Mouse (Mus musculus) central nervous system, embryonic 11.5 days (tissue): ENCODE results near the gene Itgb3. TPM values are rescaled to one million over a fixed set of nuclear protein-coding genes. Genes with fewer than 3 reads are reported as not detected.

Experiments used
- polyA plus RNA-seq: library from polyadenylated mRNA; depleted of rRNA; stranded (reverse); fragments of >200 nt; gene quantifications from 2 replicates; pipeline ENCODE4 v1.2.3, GENCODE M21; 2012; rRNA removed

Itgb3 gene
- 4.1 and 4.5 TPM in 2 replicates for polyA plus RNA-seq

GRCm38 (mm10) chr11:104607491-104608245 is at the start of gene Itgb3:
Gene Itgb3 (plus strand): TSS chr11:104608000.

GRCm38 (mm10) chr11:104685548-104685947 is 77.7 kb downstream of the Itgb3 start, which contains the start of gene Gm11639:
Gene Gm11639 (plus strand): TSS chr11:104685707.

Other genes with a start within 250 kb of the Itgb3 start
- 98.7 and 99.7 TPM in 2 replicates for gene Kansl1, start 139.1 kb upstream of the Itgb3 start, polyA plus RNA-seq
- gene Cdc27, start 57.4 kb upstream of the Itgb3 start, polyA plus RNA-seq = 30.6 and 51.3 TPM in 2 replicates
- 118 and 132 TPM in 2 replicates for gene Myl4, start 57.3 kb upstream of the Itgb3 start, polyA plus RNA-seq
- gene Gm11639, start 77.7 kb downstream of the Itgb3 start, polyA plus RNA-seq = 0.01 TPM in 1 of 2 replicates, not detected in the other